Mouse (Mus musculus) right cerebral cortex, postnatal 14 days (tissue): ENCODE measurements around the gene Lrrc4b.

Experiments used
- DNase-seq: peaks from one replicate; pipeline ENCODE4 v3.0.0; 2022

Lrrc4b gene

GRCm38 (mm10) chr7:44466006-44466887 lies 37.4 kb downstream of the Lrrc4b start:
- no peak for DNase-seq

GRCm38 (mm10) chr7:44466888-44467311 lies 38.1 kb downstream of the Lrrc4b start:
- DNase-seq: peak; percentile 28

GRCm38 (mm10) chr7:44467811-44468411 lies 39.1 kb downstream of the Lrrc4b start, which contains the start of gene Josd2:
Gene Josd2 (plus strand): TSS chr7:44467980.
- peak; percentile 91 for DNase-seq

- no peak for DNase-seq
These were observed 39.9 kb downstream of the Lrrc4b start for GRCm38 (mm10) chr7:44468644-44469285.

GRCm38 (mm10) chr7:44469677-44470675 lies 41.2 kb downstream of the Lrrc4b start:
- DNase-seq: no peak

GRCm38 (mm10) chr7:44470696-44471612 lies 42.1 kb downstream of the Lrrc4b start:
- peak; percentile 10 for DNase-seq

GRCm38 (mm10) chr7:44471880-44472557 lies 43.2 kb downstream of the Lrrc4b start:
- DNase-seq: no peak

GRCm38 (mm10) chr7:44472558-44472885 lies 43.7 kb downstream of the Lrrc4b start:
- DNase-seq: no peak

GRCm38 (mm10) chr7:44472961-44473646 lies 44.3 kb downstream of the Lrrc4b start:
- peak; percentile 14 for DNase-seq

GRCm38 (mm10) chr7:44474419-44474818 lies 45.6 kb downstream of the Lrrc4b start:
- DNase-seq: peak; percentile 66

GRCm38 (mm10) chr7:44475046-44475614 lies 46.3 kb downstream of the Lrrc4b start:
- no peak for DNase-seq

- DNase-seq: no peak
These were observed 54.1 kb downstream of the Lrrc4b start for GRCm38 (mm10) chr7:44482836-44483435.

GRCm38 (mm10) chr7:44484109-44484508 lies 55.3 kb downstream of the Lrrc4b start:
- DNase-seq: no peak

- peak; percentile 77 for DNase-seq
These were observed 56.2 kb downstream of the Lrrc4b start for GRCm38 (mm10) chr7:44484841-44485571.

GRCm38 (mm10) chr7:44485572-44486195 lies 56.9 kb downstream of the Lrrc4b start:
- DNase-seq: no peak

- no peak for DNase-seq
These were observed 58.2 kb downstream of the Lrrc4b start for GRCm38 (mm10) chr7:44486927-44487575.

GRCm38 (mm10) chr7:44487936-44488335 lies 59.1 kb downstream of the Lrrc4b start:
- DNase-seq: no peak

GRCm38 (mm10) chr7:44488545-44488944 lies 59.7 kb downstream of the Lrrc4b start:
- no peak for DNase-seq
